Mouse (Mus musculus) mouse trophoblast stem cell (cell line): ENCODE measurements around the gene Rab31.

Experiments
- in situ Hi-C, 2 experiments: fragments of 300-500 bp; cut with MseI, MboI; formaldehyde crosslinking; loops; 2 replicates in 1 of 2; 3 replicates in 1 of 2; pipeline ENCODE4 v1.15.1; 2025

The Rab31 gene

GRCm38 (mm10) chr17:65771951-65772934 is at the start of gene Rab31:
Gene Rab31 (minus strand): TSS chr17:65772752.
- in situ Hi-C loops = no loop called here

- in situ Hi-C loops = no loop called here
Observed at GRCm38 (mm10) chr17:65820197-65820596, 47.6 kb upstream of the Rab31 start.

DNA sequence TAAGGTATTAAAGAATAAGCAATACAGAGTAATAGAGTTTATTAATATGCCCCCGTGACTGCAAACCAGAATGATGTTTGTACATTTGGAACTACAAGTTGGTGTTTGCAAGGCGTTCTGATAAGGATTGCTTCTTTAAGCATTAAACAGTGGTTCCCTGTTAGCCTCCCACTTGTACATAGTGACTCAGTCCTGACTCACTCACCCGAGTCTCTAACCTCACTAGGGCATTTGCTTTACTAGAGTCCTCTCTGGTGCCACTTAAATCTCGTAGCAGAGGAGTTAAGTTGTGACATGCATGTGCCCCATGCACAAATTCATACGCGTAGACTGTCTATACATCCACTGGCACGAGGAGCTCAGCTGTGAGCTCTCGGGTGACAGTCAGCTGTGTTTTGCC is 41.2 kb upstream of the Rab31 start:
- in situ Hi-C loops = no loop called here

GRCm38 (mm10) chr17:65811032-65811431 is 38.5 kb upstream of the Rab31 start:
- in situ Hi-C loops = no loop called here

- in situ Hi-C loops = no loop called here
Observed at GRCm38 (mm10) chr17:65806416-65806815, 33.9 kb upstream of the Rab31 start.

- in situ Hi-C loops = no loop called here
Observed at GRCm38 (mm10) chr17:65805966-65806365, 33.4 kb upstream of the Rab31 start.

GRCm38 (mm10) chr17:65802026-65802425 is 29.5 kb upstream of the Rab31 start:
- in situ Hi-C loops = no loop called here

DNA sequence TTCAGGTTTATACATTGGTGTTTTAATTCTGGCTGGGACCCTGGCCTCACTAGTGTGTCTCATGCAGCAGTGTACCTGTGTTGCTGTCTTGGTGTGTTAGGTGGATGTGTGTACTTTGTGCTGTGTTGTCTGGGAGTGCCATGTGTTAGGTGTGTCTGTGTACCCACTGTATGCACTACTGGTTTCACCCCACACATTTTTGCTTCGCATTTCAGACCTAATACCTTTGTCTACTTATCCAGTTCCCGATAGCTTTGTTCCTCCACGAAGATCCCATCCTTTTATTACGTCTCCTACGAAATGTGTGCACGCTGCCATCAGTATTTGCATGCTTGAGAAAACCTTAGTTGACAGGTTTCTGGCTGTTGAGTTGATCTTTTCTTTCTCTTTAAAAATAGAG is 27.9 kb upstream of the Rab31 start:
- in situ Hi-C loops = no loop called here

- in situ Hi-C loops = no loop called here
Observed at GRCm38 (mm10) chr17:65799353-65799752, 26.8 kb upstream of the Rab31 start.

DNA sequence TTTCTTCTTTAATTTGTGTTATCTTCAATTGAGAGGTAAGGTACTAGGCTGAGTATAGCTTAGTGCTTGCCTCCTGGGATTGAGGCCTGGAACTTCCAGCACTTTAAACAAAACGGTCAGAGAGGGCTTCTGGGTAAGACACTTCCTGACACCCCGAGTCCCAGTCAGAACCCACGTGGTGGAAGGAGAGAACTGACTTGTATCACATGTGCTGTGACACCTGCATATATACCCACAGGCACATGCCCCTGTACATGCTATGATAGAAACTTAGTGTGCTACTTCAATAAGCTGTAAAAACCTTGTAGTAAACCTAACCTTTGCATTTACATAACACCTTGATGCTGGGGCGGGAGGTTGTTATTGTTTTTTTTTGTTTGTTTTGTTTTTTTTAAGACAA is 25.9 kb upstream of the Rab31 start:
- in situ Hi-C loops = no loop called here

DNA sequence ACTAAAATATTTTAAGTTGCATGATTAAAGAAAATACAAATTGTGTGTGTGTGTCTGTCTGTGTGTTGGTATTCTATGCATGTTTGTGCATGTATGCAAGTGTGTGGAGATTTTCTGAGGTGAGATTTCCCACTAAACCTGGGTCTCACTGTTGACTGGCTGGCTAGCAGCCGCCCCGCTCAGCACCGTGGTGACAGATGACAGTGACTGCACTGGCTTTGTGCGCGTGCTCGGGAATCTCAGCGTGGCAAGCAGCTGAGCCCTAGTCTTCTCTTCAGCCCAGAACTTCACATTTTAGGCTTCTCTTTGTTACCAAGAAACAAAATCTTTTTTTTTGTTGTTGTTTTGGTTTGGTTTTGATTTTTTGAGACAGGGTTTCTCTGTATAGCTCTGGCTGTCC is 23.5 kb upstream of the Rab31 start:
- in situ Hi-C loops = no loop called here

DNA sequence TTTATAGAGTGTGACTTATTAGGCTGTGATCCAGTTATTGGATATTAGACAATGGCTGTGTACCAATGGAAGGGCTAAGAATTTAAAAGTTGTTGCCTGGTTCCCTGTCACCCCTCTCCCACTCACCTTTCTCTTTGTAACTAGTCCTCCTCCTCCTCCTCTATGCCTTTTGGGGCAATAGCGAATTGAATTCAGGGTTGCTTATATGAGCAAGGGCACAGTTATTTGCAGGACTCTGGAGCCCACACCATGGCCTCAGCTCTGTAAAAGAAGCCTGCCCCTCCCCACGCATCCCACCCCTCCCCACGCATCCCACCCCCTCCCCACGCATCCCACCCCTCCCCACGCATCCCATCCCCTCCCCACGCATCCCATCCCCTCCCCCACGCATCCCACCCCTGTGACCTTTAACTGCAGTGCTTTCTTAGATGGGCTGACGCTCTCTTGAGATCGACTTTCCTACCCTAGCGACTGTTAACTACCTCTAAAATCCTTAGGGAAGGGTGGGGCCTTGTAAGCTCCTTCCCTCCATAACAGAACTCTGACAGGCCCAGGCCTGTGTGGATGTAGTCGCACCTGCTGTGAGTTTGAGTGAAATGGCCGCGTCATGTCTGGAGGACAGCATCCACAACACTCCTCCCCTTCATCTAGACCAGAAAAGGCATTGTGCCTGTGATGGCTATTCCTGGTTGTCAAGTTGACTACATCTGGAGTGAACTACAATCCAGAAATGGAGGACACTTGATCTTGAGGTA is 21.7 kb upstream of the Rab31 start:
- in situ Hi-C loops = no loop called here

DNA sequence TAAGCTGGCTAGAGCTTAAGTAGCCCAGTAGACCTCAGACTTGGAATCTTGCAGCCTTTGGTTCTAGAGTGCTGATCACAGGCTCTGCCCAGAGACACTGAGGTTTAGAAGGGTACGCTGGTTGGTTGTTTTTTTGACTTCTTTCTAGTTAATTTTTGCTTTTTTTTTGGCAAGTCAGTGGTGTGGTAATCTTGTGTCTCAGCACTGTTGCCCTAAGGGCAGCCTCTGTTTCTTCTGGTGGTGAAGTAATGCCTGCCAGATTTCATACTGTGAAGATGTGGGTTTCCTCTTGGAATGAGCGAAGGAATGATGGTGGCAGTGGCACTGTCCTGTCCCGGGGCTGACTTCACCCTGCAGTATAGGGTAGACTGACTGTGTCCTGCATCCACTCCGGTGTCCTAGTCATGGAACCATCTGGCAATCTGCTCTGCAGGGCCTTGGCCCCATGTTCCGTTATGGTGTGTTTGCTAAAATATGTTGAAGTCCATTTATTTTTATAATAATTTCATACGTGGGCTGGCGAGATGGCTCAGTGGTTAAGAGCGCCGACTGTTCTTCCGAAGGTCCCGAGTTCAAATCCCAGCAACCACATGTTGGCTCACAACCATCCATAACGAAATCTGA is 20.9 kb upstream of the Rab31 start:
- in situ Hi-C loops = no loop called here

DNA sequence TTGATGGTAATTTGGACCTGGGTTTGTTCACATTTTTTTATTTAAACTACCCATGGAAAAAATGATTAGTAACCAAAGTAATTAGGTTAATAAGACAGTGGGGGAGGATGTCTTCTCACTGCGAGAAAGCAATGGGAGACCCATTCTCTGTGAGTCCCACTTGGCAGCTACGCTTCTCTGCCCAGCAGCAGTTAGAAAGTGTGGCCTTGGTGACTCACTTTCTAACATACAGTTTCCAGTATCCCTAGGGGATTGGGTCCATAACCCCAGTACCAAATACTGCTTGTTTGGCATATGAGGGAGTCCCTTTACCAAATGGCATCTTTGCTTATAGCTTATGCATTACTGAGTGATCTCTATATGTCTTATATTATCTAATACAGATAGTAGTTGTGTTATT is 18.6 kb upstream of the Rab31 start:
- in situ Hi-C loops = no loop called here

DNA sequence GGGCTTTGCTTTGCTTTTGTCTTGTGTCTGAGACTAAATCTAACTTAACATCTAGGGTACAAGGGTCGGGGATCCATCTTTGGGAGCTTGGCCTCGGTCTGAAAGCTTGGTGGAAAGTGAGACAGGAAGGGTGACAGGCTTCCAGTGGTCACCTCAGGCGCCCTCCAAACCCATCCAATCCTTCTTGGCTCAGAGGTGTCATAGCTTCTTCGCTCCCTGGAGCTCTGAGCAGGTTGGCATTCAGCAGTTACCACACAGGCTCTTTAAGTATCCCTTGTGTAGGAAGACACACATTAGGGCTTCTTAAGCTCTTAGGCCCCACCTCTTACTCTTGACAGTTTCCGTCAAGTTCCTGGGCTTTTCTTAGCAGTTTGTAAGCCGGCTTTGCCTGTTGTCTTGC is 17.0 kb upstream of the Rab31 start:
- in situ Hi-C loops = no loop called here

- in situ Hi-C loops = no loop called here
Observed at GRCm38 (mm10) chr17:65788542-65789291, 16.2 kb upstream of the Rab31 start.

DNA sequence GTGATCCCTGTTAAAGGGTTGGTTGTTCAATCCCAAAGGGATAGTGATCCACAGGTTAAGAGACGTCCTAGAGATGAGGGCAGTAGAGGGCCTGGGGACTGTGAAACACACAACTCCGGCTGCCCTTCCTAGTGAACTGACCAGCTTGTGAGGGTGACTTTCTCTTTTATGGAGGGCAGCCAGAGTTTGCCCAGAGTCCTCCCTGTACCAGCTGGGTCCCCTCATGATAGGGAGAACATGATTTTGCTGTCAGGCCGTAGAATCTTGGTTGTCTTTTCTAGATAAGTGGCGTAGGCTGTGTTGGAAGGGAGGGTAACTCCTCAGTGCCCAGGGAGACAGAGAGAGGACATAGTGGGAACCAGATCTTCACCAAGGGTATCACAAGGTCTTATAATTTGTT is 14.7 kb upstream of the Rab31 start:
- in situ Hi-C loops = no loop called here

DNA sequence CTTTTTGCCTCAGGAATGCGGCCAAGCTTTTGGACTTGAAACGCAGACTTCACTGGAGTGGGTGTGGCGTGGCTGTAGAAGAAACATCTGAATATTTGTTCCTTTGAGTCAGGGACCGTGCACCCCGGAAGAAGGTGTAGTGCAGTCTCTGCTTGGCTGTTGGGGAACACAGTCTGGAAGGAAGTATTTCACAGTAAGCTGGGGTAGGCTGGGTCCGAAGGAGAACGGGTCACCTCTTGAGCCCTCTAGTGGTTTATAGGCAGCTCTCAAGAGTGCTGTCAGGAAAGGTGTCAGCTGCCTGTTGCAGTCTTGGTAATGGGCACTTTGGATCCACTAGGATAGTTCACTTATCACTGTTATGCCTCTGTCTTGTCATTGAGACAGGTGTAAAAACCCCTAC is 13.7 kb upstream of the Rab31 start:
- in situ Hi-C loops = no loop called here

DNA sequence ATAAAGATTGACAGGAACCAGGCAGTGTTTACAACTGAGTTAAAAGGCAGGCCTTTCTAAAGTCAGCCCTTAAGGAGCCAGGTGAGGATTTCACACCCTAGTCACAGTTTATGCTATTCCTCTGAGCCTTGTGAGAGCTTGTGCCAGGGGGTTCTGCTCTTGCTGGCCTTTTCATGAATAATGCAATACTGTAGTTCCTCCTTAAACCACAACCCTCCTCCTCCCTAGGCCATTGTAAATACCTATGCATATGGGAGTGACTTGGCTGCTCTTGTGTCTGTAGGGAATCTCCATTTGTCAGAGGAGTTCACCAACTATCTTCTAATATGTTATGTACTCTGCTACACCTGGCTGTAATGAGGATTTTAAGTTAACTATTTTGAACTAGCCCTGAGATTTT is 13.2 kb upstream of the Rab31 start:
- in situ Hi-C loops = no loop called here

DNA sequence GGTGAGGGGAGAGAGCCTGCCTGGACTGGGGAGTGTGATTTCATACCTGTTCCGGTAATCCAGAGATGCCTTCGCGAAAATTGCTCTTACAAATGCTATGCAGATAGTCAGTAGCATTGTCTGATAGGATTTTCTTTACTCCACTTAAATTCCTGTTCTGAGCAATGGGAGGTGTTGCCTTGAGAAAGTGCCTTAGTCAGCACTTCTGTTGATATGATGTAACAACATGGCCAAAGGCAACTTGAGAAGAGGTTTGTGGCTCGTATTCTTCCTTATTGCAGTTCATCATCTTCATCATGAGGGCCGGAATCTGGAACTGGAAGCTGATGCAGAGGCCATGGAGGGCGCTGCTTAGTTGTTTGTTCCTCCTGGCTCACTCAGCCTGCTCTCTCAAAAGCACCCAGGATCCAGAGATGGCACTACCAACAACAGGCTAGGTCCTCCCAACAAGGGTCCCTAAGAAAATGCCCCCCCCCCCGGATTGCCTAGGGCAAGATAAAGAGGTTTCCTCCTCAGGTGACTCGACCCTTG is 12.1 kb upstream of the Rab31 start:
- in situ Hi-C loops = no loop called here
